Mouse (Mus musculus): Measurements from ENCODE around the gene Dnmt3a.
"Not testable (repeated sequence)": the region's sequence is repeated elsewhere in the genome, so short reads cannot be mapped to it uniquely, and the experiment has no call there.

Dnmt3a gene

DNA sequence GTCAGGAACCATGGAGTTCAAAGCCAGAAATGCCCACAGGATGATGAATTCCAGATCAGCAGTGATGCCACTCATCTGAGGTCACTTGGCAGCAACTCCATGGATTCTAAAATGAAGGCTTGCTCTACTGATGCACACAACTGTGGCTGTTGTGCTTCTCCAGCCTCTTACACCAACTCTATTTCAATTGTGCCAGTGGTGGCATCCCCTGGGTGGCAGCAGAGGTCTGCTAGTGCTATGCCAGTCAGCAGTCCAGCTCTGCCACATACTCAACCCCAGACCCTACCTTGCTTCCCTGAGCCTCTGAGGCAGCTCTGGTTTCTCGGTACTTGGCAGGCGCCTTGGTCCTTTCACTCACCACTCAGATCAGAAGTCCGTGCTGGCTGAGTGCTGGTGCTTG is 123.0 kb downstream of the Dnmt3a start:
- DNase-seq = no peak

DNA sequence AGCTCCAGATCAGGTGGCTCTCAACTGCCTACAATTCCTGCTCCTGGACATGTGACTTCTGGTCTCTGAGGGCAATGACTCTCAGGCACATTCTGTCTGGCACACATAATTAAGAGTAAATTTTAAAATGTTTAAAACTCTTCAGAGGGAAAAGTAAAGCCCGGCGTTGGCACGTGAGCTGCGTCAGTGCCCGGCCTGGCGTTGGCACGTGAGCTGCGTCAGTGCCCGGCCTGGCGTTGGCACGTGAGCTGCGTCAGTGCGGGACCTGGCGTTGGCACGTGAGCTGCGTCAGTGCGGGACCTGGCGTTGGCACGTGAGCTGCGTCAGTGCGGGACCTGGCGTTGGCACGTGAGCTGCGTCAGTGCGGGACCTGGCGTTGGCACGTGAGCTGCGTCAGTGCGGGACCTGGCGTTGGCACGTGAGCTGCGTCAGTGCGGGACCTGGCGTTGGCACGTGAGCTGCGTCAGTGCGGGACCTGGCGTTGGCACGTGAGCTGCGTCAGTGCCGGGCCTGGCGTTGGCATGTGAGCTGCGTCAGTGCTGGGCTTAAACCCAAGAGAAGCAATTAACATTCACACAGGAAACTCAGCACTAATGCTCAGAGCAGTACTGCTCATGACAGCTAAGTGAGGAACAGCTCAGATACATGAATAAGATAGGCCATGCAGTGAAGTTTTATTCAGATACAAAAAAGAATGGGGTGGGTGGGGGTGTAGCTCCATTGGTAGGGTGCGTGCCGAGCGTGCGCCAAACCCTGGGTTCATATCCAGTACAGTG is 124.5 kb downstream of the Dnmt3a start:
- DNase-seq = not testable (repeated sequence)

DNA sequence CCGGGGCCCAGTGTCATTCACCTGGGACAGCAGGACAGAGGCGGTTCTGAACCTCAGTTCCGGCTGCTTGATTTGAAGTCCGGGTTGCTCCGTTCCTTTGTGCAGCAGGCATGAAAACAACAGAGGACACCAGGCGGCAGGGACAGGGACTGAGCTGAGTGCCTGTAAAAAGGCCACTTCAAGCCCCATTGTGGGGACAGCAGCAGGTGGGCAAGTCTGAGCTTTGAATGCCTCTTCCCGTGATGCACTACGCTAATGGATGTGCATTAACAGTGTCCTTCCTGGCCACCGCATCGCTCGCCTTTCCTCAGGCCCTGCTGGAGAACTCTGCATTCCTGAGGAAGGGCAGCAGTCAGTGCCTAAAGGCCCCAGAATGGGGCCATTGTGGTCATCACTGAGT is 136.2 kb downstream of the Dnmt3a start:
- DNase-seq = no peak

DNA sequence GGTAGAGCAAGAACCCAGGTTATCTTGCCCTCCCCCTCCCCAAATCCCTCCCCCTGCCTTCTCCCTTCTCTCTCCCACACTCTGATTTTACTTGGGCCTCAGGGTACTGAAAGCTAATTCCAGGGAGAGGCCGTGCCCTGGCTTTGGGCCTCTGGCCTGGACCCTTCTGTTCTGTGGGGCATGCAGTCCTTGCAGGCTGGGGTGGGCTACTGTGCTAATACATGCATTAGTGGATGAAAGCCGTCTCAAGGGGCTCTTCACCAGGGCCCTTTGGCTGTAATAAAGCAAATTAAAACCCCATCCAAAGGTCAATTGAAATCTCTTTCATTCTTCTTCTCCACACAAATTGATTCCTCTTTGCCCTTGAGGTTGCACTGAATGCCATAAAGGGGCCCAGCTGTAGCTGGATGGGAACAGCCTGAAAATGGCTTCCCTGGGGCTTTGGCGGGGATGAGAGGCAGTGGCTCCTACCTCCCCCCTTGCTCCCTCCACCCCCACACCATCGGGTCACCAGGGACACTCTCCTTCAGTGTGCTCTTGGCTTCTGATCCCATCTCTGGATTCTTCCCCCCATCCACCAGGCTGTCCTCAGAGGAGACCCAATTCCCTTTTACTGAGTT is 138.8 kb downstream of the Dnmt3a start:
- DNase-seq = no peak

DNA sequence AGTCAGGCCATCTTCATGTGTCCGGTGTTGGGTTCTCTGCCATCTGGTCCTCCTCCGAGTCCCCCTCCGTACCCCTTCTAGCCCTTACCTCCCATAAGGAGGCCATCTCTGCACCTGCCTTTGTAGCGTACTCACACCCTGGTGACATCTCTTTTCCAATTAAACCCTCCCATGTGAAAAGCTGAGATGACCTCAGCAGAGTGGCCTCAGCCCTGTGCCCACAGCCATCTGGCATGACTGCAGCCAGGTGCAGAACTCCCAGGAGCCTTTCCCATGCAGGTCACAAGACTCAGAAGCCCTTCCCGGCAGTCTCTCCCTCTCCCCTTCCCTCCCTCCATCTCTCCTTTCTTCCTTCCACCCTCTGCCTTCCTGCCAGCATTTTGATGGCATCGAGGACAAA is 141.7 kb downstream of the Dnmt3a start:
- DNase-seq = no peak

DNA sequence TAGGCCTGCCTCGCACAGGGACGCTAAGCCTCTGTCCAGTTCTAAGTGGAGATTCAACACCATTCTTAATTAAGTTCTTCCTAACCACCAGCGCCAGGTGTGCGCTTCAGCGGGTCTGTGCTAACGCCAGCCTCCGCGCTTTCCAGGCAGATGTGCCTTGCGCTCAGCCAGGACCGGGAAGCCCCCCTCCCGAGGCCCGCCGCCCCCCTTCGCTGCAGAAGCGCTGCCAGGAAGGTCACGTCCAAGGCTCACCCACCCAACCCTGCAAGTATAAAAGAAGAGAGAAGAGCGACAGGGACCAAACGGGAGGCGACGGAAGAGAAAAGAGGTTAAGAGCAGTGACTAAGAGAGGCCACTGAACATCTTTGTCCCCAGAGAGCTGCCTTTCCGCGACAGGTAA is 148.8 kb downstream of the Dnmt3a start, which contains the start of gene Pomc:
Gene Pomc (plus strand): TSS at position 301 of the 400 bp plus-strand sequence.
- DNase-seq = no peak

DNA sequence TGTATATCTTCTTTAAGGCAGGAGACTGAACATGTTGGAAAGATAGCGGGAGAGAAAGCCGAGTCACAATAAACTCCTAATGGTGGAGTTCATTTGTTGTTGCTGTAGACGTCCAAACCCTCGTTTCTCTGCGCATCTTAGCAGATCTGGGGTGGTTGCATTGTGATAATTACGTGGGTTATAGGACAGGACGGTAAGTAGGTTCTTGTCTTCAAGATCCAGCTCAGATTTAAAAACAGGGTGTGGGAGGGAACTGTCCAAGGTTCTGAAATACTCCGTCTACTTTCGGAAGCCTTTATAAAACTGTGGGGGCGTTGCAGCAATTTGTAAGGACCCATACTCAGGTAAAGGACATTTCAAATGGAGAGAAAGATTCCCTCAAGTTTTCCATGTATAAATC is 149.6 kb downstream of the Dnmt3a start:
- no peak for DNase-seq

DNA sequence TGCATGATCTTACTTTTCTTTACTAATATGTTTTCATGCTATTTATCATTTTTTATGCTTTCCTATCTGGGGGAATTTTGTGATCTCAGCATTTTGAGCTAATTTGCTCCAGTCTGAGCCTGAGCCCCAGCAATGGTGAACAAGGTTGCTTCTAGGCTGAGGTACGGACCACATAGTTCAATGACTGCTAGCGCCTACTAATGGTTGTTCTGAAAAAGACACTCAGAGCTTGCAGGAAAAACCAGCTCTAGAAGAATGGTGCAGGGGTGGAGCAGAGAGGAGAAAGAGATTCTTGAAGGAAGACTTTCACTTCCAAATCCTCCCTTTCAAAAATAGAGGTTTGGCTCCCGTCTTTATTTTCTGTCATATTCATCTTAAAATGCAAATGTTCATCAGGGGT is 150.5 kb downstream of the Dnmt3a start:
- DNase-seq = no peak

DNA sequence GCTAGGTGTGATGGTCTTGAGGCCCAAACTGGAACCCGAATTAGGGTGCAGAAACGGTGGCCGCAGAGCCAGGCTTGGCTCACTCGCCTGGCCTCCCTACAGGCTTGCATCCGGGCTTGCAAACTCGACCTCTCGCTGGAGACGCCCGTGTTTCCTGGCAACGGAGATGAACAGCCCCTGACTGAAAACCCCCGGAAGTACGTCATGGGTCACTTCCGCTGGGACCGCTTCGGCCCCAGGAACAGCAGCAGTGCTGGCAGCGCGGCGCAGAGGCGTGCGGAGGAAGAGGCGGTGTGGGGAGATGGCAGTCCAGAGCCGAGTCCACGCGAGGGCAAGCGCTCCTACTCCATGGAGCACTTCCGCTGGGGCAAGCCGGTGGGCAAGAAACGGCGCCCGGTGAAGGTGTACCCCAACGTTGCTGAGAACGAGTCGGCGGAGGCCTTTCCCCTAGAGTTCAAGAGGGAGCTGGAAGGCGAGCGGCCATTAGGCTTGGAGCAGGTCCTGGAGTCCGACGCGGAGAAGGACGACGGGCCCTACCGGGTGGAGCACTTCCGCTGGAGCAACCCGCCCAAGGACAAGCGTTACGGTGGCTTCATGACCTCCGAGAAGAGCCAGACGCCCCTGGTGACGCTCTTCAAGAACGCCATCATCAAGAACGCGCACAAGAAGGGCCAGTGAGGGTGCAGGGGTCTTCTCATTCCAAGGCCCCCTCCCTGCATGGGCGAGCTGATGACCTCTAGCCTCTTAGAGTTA is 154.2 kb downstream of the Dnmt3a start:
- peak; percentile 78 to 80 for DNase-seq

DNA sequence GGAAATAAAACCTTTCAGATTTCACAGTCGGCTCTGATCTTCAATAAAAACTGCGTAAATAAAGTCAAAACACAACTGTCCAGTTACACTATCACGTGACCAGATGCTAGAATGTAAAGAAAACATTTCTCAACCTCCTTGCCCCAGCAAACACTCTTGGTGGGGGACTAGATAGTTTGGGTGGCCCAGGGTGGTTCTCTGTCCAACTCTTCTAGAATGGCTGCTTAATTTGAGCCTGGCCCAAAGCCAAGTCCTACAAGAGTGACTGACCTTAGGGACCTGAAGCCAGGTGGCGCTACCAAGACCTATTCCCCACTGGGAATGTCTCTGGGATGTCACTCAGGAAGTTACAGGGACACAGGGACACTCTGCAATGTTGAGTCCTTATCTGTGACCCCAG is 154.7 kb downstream of the Dnmt3a start:
- no peak for DNase-seq

Data from spleen, adult 18-20 months (tissue).